Mouse (Mus musculus) testis, adult 2 months (tissue): ENCODE measurements around the gene Slc5a10.

Source experiments
- CTCF ChIP-seq: fragments of 200-500 bp; IDR thresholded peaks from 2 replicates; pipeline ENCODE4 v1.5.1; 2012; ENCODE audit warnings: low read depth, mild to moderate bottlenecking, inconsistent platforms, low read length, moderate library complexity; ENCODE audit not compliant: control insufficient read depth, insufficient read depth, insufficient replicate concordance
- POLR2A ChIP-seq: fragments of 200-500 bp; IDR thresholded peaks from 2 replicates; pipeline ENCODE4 v1.6.1; 2012; ENCODE audit warnings: low read depth, mild to moderate bottlenecking, inconsistent platforms, low read length, moderate library complexity; ENCODE audit not compliant: control insufficient read depth

- no peak for TF ChIP-seq CTCF
- TF ChIP-seq POLR2A, result no peak
Measured at GRCm38 (mm10) chr11:61637856-61638255, 82.8 kb downstream of the Slc5a10 start.
